Mouse (Mus musculus): ENCODE measurements around the gene Dhrs4. TPM values are rescaled to one million over a fixed set of nuclear protein-coding genes. Genes with fewer than 3 reads are reported as not detected.

Dhrs4 gene
- polyA plus RNA-seq, 1 experiment from 2014 or later, result 165 TPM

GRCm38 (mm10) chr14:55459796-55460195, 18.8 kb upstream of the Dhrs4 start:
- 53% methylated on average over 4 of the region's 4 CpGs for WGBS

GRCm38 (mm10) chr14:55460297-55460696, 18.3 kb upstream of the Dhrs4 start:
- H3K9me3 ChIP-seq (ENCODE audit: control insufficient read depth, low read length), result no peaks in the 10 kb centered on the region; the same call in 1 of the 2 replicates
- H3K4me2 ChIP-seq (ENCODE audit: low read depth, low read length), result no peak overlapping the region
- H3K4me3 ChIP-seq (ENCODE audit: low read length), result no peak overlapping the region
- H3K4me1 ChIP-seq (ENCODE audit: control insufficient read depth, insufficient read depth, low read length), result peaks cover 3% of the 10 kb centered on the region; the same call in 1 of the 2 replicates
- no peaks in the 10 kb centered on the region for H3K36me3 ChIP-seq (ENCODE audit: control insufficient read depth, insufficient read depth, low read length)
- 61% methylated on average over 10 of the region's 10 CpGs for WGBS
- peak; percentile 82 for ATAC-seq
- no peak overlapping the region for H3K9ac ChIP-seq (ENCODE audit: low read depth, low read length)
- H3K27me3 ChIP-seq (replicated peaks; ENCODE audit: control insufficient read depth, insufficient read depth, low read length), result no peaks in the 10 kb centered on the region
- peak overlapping the region; percentile 3 for H3K27ac ChIP-seq (ENCODE audit: low read length)

More at GRCm38 (mm10) chr14:55459796-55460195, 18.8 kb upstream of the Dhrs4 start:
- H3K27me3 ChIP-seq (replicated peaks; ENCODE audit: control insufficient read depth, insufficient read depth, low read length), result no peaks in the 10 kb centered on the region
- H3K4me3 ChIP-seq (ENCODE audit: low read length), result no peak overlapping the region
- H3K4me1 ChIP-seq (ENCODE audit: control insufficient read depth, insufficient read depth, low read length), result peaks cover 3% of the 10 kb centered on the region; the same call in 1 of the 2 replicates
- no peaks in the 10 kb centered on the region for H3K36me3 ChIP-seq (ENCODE audit: control insufficient read depth, insufficient read depth, low read length)
- no peak overlapping the region; the same call in 1 of the 2 replicates for H3K27ac ChIP-seq (ENCODE audit: low read length)
- H3K9ac ChIP-seq (ENCODE audit: low read depth, low read length), result no peak overlapping the region
- H3K4me2 ChIP-seq (ENCODE audit: low read depth, low read length), result no peak overlapping the region
- ATAC-seq, result peak; percentile 73
- no peaks in the 10 kb centered on the region; the same call in 1 of the 2 replicates for H3K9me3 ChIP-seq (ENCODE audit: control insufficient read depth, low read length)

DNA sequence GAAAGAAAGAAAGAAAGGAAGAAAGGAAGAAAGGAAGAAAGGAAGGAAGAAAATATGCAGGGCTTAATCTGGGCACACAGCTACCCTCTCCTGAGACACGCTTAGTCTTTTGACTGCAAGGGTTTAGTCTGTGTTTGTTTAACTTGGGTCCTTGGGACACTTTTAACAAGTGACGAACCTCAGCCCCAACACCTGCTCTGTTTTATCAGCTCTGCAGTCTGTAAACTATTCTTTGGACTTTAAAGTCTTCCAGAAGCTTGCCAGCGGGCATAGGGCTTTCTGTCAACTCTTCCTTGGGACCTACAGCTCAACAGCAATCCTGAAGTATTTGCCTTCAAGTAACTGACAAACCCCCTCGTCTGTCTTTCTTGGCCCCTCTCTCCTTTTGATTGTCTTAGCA, 16.8 kb upstream of the Dhrs4 start:
- Histone ChIP-seq H3K27me3 (replicated peaks; ENCODE audit: control insufficient read depth, insufficient read depth, low read length) (no peaks in the 10 kb centered on the region), H3K9me3 (ENCODE audit: control insufficient read depth, low read length) (no peaks in the 10 kb centered on the region), H3K27ac (ENCODE audit: low read length) (peak overlapping the region; percentile 39; the same call in 1 of the 2 replicates), H3K9ac (ENCODE audit: low read depth, low read length) (no peak overlapping the region), H3K4me1 (ENCODE audit: control insufficient read depth, insufficient read depth, low read length) (peaks cover 3% of the 10 kb centered on the region; the same call in 1 of the 2 replicates), H3K36me3 (ENCODE audit: control insufficient read depth, insufficient read depth, low read length) (no peaks in the 10 kb centered on the region), H3K4me2 (ENCODE audit: low read depth, low read length) (no peak overlapping the region), H3K4me3 (ENCODE audit: low read length) (no peak overlapping the region)
- 17% methylated on average over 4 of the region's 4 CpGs for WGBS
- peak; percentile 57 for ATAC-seq

DNA sequence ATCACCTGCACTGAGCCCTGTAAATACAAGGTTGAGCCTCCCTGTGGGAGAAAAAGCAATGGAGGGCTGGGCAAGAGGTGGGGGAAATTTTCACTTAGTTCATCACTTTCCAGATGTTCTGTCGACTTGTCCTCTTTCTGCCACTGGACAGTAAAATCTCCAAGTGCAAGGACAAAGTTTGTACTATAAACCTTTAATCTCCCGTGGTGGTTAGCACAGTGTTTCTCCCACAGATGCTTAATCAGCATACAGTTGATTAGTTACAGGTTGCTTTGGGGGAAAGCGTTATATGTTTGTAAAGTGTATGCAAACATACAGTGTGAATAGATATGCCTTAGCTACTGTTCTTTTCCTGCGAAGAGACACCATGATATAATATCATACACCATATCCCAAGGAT, 12.1 kb upstream of the Dhrs4 start:
- Histone ChIP-seq H3K4me2 (ENCODE audit: low read depth, low read length) (no peak overlapping the region), H3K9ac (ENCODE audit: low read depth, low read length) (no peak overlapping the region), H3K4me3 (ENCODE audit: low read length) (no peak overlapping the region), H3K27ac (ENCODE audit: low read length) (no peak overlapping the region), H3K36me3 (ENCODE audit: control insufficient read depth, insufficient read depth, low read length) (no peaks in the 10 kb centered on the region), H3K27me3 (replicated peaks; ENCODE audit: control insufficient read depth, insufficient read depth, low read length) (no peaks in the 10 kb centered on the region), H3K9me3 (ENCODE audit: control insufficient read depth, low read length) (no peaks in the 10 kb centered on the region), H3K4me1 (ENCODE audit: control insufficient read depth, insufficient read depth, low read length) (peaks cover 12% of the 10 kb centered on the region)
- 72% methylated on average over 4 of the region's 4 CpGs for WGBS
- no peak for ATAC-seq

DNA sequence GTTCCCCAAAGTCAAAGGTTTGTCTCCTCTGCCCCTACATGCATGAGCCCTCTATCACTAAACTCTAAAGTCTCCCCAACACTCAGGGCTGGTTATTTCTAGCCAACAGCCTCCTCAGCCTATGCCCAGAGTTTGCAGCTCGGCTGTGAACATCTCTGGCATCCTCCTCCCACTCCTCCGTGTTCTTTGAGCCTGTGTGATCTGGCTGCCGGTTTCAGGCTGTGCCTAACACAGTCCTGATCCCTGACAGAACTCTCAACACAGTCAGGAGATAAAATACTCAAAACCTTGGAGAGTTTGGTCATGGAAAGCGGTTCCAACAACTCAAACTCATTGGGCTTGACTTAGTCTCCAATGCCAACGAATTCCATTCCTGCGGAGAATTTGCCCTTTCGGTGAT, 11.4 kb upstream of the Dhrs4 start:
- H3K9me3 ChIP-seq (ENCODE audit: control insufficient read depth, low read length), result no peaks in the 10 kb centered on the region
- WGBS, result 72% methylated on average over 7 of the region's 7 CpGs
- no peak overlapping the region for H3K4me2 ChIP-seq (ENCODE audit: low read depth, low read length)
- no peaks in the 10 kb centered on the region for H3K36me3 ChIP-seq (ENCODE audit: control insufficient read depth, insufficient read depth, low read length)
- ATAC-seq, result no peak
- H3K27ac ChIP-seq (ENCODE audit: low read length), result no peak overlapping the region
- H3K9ac ChIP-seq (ENCODE audit: low read depth, low read length), result no peak overlapping the region
- no peaks in the 10 kb centered on the region for H3K27me3 ChIP-seq (replicated peaks; ENCODE audit: control insufficient read depth, insufficient read depth, low read length)
- peaks cover 12% of the 10 kb centered on the region for H3K4me1 ChIP-seq (ENCODE audit: control insufficient read depth, insufficient read depth, low read length)
- H3K4me3 ChIP-seq (ENCODE audit: low read length), result no peak overlapping the region

DNA sequence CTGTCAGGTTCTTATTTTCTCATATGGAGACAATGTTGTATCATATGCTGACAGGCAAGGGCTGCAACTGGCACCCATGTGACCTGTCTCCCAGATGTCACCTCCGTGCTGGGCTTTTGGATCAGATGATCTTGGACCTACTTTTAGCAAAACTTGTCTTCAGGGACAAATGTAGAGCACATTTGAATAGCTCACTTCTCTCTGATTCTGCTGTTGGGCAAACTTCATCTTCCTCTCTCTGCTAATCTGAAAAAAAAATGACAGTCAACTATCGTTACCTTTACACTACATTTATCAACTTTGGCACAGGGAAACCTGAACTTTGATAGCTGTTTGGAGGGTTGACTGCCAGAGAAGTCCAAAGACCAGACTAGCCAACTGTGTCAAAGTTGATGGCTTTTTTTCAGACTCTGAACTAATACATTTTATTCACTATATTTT, 10.2 kb upstream of the Dhrs4 start:
- Histone ChIP-seq H3K27me3 (replicated peaks; ENCODE audit: control insufficient read depth, insufficient read depth, low read length) (no peaks in the 10 kb centered on the region), H3K9ac (ENCODE audit: low read depth, low read length) (no peak overlapping the region), H3K4me1 (ENCODE audit: control insufficient read depth, insufficient read depth, low read length) (peaks cover 12% of the 10 kb centered on the region), H3K27ac (ENCODE audit: low read length) (peak overlapping the region; percentile 6; the same call in 1 of the 2 replicates), H3K36me3 (ENCODE audit: control insufficient read depth, insufficient read depth, low read length) (no peaks in the 10 kb centered on the region), H3K4me3 (ENCODE audit: low read length) (no peak overlapping the region), H3K4me2 (ENCODE audit: low read depth, low read length) (no peak overlapping the region), H3K9me3 (ENCODE audit: control insufficient read depth, low read length) (no peaks in the 10 kb centered on the region)
- WGBS, result 66% methylated on average over 2 of the region's 2 CpGs
- peak; percentile 62 for ATAC-seq

- WGBS, result 47% methylated on average over 2 of the region's 2 CpGs
Measured at GRCm38 (mm10) chr14:55469041-55469440, 9.5 kb upstream of the Dhrs4 start.

DNA sequence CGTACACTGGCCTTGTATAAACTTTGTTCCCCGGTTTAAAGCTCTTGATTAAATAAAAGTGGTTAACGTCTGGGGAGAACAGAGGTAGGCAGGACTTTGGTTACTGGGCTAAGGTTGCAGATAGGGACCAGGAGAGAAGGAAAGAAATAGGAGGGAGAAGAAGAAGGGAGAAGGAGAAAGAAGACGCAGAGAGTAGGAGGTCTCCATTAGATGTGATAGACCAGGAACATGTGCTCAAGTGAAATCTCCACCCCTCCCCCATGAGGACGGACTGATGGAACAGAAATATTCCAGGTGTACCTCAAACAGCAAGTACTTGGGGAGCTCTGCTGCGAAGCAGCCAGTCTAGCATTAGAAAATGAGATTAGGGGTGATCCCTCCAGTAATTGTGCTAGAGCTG, 8.7 kb upstream of the Dhrs4 start:
- H3K4me2 ChIP-seq (ENCODE audit: low read depth, low read length), result no peak overlapping the region
- H3K27ac ChIP-seq (ENCODE audit: low read length), result peak overlapping the region; percentile 70
- H3K9me3 ChIP-seq (ENCODE audit: control insufficient read depth, low read length), result no peaks in the 10 kb centered on the region
- H3K9ac ChIP-seq (ENCODE audit: low read depth, low read length), result no peak overlapping the region
- no peaks in the 10 kb centered on the region for H3K36me3 ChIP-seq (ENCODE audit: control insufficient read depth, insufficient read depth, low read length)
- peak; percentile 40; the same call in 1 of the 2 replicates for ATAC-seq
- no peak overlapping the region for H3K4me3 ChIP-seq (ENCODE audit: low read length)
- H3K4me1 ChIP-seq (ENCODE audit: control insufficient read depth, insufficient read depth, low read length), result peaks cover 12% of the 10 kb centered on the region
- H3K27me3 ChIP-seq (replicated peaks; ENCODE audit: control insufficient read depth, insufficient read depth, low read length), result no peaks in the 10 kb centered on the region
- 50% methylated on average over 6 of the region's 6 CpGs for WGBS

More at GRCm38 (mm10) chr14:55469041-55469440, 9.5 kb upstream of the Dhrs4 start:
- Histone ChIP-seq H3K4me1 (ENCODE audit: control insufficient read depth, insufficient read depth, low read length) (peaks cover 12% of the 10 kb centered on the region), H3K9ac (ENCODE audit: low read depth, low read length) (no peak overlapping the region), H3K4me3 (ENCODE audit: low read length) (no peak overlapping the region), H3K9me3 (ENCODE audit: control insufficient read depth, low read length) (no peaks in the 10 kb centered on the region), H3K4me2 (ENCODE audit: low read depth, low read length) (no peak overlapping the region), H3K27me3 (replicated peaks; ENCODE audit: control insufficient read depth, insufficient read depth, low read length) (no peaks in the 10 kb centered on the region), H3K36me3 (ENCODE audit: control insufficient read depth, insufficient read depth, low read length) (no peaks in the 10 kb centered on the region), H3K27ac (ENCODE audit: low read length) (peak overlapping the region; percentile 70)
- ATAC-seq, result peak; percentile 79

DNA sequence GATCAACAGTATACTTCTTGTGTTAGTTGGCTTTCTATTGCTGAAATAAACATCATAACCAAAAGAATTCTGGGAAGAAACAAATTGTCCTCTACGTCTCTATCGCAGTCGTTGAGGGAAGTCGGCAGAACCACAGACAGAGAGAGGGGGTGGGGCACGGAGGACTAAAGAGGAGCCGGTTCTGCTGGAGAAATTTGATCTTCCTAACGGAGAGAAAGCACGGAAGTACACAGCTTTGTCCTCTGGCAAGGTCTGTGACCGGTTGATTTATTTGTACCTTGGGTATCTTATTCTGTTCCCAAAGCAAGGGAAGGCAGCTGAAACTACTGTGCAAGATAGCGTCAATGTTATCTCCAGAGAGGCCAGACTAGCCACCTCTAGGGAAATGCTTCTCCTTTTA, 7.8 kb upstream of the Dhrs4 start:
- Histone ChIP-seq H3K9me3 (ENCODE audit: control insufficient read depth, low read length) (no peaks in the 10 kb centered on the region), H3K36me3 (ENCODE audit: control insufficient read depth, insufficient read depth, low read length) (no peaks in the 10 kb centered on the region), H3K27me3 (replicated peaks; ENCODE audit: control insufficient read depth, insufficient read depth, low read length) (no peaks in the 10 kb centered on the region), H3K4me1 (ENCODE audit: control insufficient read depth, insufficient read depth, low read length) (peaks cover 12% of the 10 kb centered on the region), H3K27ac (ENCODE audit: low read length) (peak overlapping the region; percentile 70), H3K4me3 (ENCODE audit: low read length) (no peak overlapping the region), H3K9ac (ENCODE audit: low read depth, low read length) (no peak overlapping the region), H3K4me2 (ENCODE audit: low read depth, low read length) (peak overlapping the region; percentile 23; the same call in 1 of the 2 replicates)
- ATAC-seq, result peak; percentile 27; the same call in 1 of the 2 replicates
- WGBS, result 4% methylated on average over 10 of the region's 10 CpGs

GRCm38 (mm10) chr14:55475654-55476053, 2.9 kb upstream of the Dhrs4 start:
- Histone ChIP-seq H3K4me1 (ENCODE audit: control insufficient read depth, insufficient read depth, low read length) (peaks cover 14% of the 10 kb centered on the region), H3K9ac (ENCODE audit: low read depth, low read length) (no peak overlapping the region), H3K4me2 (ENCODE audit: low read depth, low read length) (no peak overlapping the region), H3K27ac (ENCODE audit: low read length) (no peak overlapping the region), H3K27me3 (replicated peaks; ENCODE audit: control insufficient read depth, insufficient read depth, low read length) (no peaks in the 10 kb centered on the region), H3K36me3 (ENCODE audit: control insufficient read depth, insufficient read depth, low read length) (no peaks in the 10 kb centered on the region), H3K4me3 (ENCODE audit: low read length) (no peak overlapping the region), H3K9me3 (ENCODE audit: control insufficient read depth, low read length) (no peaks in the 10 kb centered on the region)
- WGBS, result 49% methylated on average over 2 of the region's 2 CpGs
- ATAC-seq, result no peak

Data from intestine, embryonic 16.5 days (tissue).